Mouse (Mus musculus): ENCODE measurements around the gene Dnajb12. TPM values are rescaled to one million over a fixed set of nuclear protein-coding genes. Genes with fewer than 3 reads are reported as not detected.

Dnajb12 gene
- total RNA-seq, 4 experiments from 2014 or later: 59.3 to 67.0 (median 62.9) TPM

DNA sequence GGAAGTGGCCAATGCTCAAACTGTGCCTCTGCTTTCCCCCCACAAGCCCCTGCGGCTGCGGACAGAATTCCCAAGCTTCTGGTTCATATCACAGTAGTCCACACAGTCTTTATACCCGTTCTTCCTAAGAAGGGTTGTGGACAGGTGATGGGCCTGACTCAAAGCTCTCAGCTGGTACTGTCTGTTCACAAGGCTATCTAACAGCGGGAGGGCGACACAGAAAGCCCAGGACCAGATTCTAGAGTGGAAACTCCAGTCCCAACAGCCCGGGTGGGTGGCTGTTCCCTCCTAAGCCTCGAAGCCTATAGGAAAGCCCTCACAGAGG, 41.1 kb downstream of the Dnajb12 start:
- DNase-seq: no peak

DNA sequence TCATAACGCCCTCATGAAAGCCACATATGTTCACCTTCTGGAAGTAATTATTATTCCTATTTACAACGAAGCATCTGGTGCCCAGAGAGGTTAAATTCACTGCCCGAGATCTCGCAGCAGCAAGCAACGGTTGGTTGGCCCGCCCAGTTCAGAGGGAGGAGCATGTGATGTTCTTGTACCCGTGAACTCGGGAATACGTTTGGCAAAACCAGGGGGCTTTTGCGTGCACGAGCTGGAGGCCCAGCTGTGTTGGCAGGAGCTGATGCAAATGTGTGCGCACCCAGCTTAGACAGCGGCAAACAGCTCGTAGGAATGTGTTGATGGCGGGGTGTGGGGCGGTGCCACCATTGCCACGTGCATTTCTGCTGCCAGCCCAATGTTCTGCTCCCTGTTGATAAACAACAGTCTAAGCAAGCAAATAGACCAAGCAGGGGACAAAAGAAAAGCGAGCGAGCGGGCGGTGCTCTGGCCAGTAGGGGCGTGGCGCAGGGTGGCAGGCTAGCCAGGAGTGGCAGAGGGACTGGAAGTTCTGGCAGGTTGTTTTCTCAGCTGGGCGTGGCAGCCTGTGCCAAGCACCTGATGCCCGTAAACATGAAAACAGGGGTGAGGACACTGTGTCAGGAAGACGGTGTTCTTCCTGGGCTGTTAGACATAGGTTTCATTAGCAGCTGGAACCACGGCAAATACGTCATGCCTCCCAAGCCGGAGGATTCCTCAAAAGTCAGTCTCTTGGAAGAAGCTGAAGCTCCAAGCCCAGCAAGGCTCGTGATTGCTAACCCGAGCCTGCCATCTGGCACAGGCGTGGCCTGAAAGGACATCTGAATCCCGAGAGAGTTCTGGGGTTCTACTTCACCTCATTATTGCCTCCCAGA, 41.7 kb downstream of the Dnajb12 start:
- DNase-seq: peak; percentile 75

DNA sequence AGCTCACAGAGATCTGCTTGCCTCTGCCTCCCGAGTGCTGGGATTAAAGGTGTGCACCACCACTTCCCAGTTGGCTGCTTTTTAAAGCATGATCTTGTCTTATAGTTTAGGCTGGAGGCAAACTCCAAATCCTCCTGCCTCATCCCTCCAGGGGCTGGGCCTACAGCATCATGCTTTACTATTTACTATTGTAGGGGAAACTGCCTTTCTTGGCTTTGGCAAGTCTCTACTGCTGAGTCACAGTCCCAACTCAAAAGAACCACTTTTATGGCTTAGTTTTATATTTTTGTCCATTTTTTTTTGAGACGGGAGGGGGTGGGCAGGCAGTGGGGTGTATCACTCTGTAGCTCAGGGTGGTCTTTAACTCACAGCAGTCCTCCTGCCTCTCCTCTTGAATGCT, 44.1 kb downstream of the Dnajb12 start:
- DNase-seq: no peak

DNA sequence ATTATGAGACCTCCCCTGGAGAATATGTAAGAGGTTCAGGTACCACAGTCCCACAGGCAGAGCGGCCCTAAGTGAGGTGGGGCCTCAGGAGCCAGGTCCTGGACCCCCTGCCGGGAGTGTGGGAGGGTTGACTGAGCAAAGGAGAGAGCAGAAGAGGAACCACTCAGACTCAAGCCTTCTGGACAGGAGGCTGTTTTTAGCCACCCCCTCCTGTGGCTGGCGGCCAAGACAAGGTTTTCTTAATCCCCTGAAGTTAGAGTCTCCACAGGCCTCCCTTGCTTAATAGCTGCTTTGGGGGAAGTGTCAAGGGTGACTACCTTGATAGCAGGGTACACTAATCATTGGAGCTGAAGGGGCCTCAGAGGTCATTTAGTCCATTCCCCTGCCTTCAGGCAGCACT, 44.9 kb downstream of the Dnajb12 start:
- no peak for DNase-seq

DNA sequence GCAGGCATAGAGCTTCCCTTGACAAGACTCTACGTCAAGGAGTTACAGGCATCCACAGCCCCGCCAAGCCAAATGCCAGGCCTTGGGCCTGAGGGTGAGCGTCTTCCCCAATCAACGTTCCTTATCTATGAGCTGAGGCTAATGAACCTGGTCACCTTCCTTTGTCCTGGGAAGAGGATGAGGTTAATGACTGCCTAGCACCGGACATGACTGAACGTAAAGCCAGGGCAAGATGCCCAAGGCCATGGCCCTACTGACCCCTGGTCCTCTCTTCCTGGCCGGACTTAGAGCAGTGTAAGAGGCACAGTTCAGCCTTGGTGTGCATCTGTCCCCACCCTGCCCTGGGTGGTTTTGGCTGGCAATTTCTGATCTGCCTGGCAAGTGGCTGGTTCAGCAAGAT, 49.8 kb downstream of the Dnajb12 start:
- DNase-seq: no peak

DNA sequence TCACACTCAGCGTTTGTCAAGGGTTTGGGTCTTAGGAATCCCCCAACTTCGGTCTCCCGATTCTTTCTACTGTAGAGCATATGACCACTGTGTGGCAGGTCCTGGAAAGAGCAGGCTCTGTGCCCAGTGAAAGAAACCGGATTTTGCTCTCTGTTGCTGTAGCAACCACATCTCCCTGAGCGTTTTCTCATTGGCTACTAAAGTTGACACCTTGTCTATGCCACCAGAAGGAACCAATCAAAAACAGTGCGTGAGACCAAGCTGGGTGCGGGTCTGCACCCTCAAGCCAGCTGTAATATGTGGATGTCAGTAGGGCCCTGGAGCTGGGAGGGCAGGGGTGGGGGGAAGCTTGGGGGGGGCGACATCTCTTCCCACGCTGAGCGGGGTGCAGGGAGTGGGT, 51.6 kb downstream of the Dnajb12 start:
- no peak for DNase-seq

DNA sequence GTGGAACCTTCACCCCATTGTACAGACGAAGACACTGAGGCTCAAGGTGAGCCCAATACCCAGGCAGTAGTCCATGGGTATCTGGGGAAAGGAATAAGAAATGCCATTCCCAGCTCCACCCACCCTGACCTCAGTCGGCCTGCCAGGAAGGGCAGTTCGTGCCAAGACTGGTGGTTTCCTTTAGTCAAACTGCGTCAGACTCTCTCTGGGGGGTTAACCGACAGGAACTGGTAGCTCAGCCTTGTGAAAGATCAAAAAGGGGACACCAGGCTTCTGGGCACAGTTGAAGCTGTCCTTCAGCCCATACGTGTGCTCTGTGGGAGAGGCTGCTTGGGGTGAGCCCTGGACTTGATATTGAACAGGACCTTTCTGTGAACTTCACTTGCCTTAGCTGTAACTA, 53.2 kb downstream of the Dnajb12 start:
- peak; percentile 71 for DNase-seq

DNA sequence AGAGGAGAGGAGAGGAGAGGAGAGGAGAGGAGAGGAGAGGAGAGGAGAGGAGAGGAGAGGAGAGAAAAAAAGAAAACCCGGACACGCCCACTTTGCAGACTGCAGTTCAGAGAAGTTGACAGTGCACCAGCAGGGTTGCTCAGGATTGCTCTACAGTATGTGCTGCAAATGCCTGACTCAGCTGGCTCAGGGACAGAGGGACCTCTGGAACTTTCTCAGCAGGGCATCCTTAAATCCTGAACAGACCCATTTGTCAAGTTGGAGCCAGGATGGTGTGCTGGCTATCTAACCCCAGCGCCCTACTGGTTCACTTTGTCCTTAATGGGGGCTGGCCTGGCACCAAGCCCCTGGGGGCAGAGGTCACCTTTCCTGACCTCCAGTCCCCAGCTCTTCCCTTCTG, 54.7 kb downstream of the Dnajb12 start:
- DNase-seq: no peak

DNA sequence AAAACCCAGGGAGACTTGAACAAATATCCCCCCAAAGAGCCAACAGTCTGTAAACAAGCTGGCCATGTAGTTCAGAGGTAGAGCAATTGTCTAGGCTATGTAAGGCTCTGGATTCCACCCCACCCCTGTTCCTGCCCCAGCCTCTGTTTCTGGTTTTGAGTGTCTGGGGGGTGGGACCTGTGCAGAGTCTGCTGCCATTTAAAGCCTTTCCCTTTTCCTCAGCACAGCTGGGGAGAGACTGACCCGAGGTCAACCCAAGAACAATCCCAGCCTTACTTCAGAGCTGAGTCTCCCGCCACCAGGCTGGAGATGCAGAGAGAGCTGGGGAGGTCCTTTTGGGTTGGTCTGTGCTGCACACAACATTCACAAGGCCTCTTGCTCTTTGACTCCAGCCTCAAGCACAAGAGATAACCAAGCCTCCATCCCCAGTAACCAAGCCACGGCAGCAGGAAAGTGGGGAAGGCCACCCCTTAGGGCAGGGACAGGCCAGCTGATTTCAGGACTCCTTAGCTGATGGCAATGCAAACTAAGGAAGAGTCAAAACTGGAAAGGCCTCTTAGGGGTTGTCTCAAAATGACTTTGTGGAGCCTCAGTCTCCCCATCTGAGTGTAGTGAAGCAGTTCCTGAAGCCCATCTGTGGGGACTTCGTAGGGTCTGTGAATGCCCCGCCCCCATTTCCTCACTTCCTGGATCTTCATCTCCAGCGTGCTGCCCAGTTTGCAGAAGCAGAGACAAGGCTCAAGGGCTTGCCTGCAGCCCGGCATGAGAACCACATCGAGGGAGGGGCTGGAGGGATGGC, 56.9 kb downstream of the Dnajb12 start:
- DNase-seq: no peak

DNA sequence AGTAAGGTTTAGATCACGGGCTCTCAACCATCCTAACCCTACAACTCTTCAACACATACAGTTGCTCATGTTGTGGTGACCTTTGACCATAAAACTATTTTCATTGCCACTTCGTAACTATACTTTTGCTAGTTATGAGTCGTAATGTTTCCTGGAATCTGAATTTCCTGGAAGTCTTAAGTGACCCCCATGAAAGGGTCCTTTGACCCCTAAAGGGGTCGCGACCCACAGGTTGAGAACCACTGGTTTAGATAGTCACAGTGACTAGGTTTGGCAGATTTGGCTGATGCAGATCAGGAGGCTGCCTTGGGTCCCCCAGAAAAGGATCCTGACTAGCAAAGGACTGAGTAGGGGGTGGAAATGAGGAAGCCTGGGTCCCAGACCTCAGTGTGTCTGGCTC, 59.3 kb downstream of the Dnajb12 start:
- no peak for DNase-seq

DNA sequence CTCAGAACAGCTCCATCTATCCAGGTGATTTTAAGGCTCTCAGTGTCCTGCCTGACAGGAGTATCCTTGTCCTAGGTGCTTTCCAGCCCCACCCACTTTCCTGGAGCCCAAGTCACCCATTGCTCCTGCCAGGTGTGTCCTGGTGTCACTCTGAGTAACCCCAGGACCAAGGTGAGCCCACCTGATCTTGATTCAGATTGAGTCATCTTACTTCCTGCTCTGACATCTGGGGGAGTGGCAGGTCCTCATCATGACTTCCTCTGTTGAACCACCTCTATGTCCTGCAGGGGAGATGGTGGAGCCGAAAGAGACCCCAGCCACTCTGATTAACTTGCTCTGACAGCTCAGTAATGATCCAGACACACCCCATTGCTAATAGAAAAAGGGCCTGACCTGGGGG, 59.7 kb downstream of the Dnajb12 start:
- no peak for DNase-seq

DNA sequence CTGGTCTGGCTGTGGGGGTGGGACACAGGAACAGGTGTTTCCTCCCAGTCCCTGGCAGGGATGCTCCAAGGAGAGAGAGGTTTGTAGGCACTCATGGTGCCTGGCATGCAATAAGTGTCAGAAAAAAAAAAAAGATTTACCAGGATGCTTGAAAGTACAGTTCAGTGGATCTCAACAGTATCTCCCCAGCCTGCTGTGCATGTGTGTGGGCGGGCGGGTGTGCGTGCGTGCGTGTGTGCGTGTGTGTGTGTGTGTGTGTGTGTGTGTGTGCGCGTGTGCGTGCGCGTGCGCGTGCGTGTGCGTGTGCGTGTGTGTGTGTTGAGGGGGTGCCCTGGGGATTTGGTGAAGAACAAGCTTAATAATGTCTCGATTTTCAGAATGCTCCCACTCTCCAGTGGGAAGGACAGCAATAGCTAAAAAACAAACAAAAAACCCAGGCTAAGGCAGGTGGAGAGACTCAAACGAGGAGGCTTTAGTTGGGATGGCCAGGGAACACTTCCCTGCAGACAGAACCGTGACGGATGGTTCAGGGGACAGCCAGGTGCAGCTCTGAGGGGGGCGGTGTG, 63.0 kb downstream of the Dnajb12 start:
- no peak for DNase-seq

DNA sequence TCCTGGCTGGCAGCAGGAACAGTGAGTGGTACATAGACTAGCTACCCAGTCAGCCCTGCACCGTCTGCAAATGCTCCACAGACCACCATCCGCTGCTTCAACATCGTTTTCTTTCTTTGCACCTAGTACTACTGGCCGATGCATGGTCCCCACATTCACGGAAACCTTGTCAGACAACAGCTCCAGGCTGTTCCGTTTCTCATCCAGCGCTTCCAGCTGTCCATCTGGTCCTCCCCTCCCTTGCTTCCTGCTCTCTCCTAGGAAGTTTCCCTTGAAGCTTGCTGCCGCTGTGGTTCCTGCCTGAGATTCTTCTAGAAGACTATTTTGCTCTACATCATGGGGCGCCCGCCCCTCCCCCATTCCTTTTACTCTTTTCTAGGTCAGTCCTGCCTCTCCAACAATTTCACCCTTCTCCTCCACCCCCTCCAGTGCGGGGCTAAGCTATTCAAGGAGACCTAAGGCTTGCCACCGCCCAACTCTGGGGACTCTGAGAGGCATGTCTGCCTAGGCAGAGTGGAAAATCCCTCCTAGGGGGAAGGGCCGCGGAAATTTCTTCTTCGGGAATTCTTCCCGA, 63.6 kb downstream of the Dnajb12 start:
- peak; percentile 57 for DNase-seq

DNA sequence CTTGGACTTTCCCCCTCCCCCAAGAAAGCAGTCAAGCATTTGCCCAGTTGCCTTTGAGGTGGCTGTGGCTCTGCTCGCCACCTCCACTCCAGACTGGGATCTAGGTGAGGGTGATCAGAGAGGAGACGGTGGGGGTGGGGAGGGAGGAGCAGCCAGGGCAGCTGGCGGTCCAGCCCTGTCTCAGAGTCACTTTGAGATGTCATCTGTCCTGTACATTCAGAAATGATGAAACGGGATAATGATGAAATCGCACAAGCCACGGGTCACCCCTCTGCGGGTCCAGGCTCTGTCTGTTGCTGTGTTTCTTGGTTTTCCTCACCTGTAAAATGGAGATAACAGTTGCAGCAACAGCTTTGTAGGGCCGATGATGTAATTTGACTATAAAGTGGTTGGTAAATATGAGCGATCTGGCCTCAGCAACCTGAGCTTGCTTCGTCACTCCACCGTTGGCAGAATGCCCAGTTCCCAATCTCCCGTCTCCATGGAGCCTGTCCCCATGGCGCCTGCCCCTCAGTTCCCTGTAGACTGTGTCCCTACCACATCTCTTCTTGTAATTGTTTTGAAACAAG, 64.1 kb downstream of the Dnajb12 start:
- peak; percentile 87 for DNase-seq

DNA sequence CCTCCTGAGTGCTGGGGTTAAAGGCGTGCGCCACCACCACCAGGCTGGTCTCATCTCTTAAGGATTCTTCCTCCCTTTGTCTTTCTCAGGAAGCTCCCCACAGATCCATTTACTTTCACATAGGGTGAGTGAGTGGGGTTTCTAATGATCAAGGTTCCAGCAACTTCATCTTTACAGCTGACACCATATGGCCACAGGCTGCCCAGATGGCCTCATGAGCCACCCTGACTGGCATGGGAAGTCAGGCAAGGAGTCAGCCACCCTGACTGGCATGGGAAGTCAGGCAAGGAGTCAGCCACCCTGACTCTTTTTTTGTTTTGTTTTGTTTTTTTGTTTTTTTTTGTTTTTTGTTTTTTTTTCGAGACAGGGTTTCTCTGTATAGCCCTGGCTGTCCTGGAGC, 66.1 kb downstream of the Dnajb12 start:
- no peak for DNase-seq

DNA sequence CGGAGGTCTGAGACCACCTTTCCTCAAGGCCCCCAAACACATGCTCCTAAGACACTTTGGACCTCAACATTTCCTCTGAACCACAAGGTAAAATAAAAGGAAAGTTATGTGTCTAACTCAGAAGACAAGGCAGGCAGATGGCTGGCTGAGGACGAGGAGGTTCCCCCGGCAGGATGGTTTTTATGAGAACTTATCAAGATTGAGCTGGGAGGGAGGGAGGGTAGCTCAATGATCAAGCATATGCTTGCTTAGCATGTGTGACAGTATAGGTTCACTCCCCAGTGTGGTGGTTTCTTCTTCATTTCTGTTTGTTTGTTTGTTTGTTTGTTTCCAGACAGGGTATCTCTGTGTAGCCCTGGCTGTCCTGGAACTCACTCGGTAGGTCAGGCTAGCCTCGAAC, 67.0 kb downstream of the Dnajb12 start:
- DNase-seq: no peak

DNA sequence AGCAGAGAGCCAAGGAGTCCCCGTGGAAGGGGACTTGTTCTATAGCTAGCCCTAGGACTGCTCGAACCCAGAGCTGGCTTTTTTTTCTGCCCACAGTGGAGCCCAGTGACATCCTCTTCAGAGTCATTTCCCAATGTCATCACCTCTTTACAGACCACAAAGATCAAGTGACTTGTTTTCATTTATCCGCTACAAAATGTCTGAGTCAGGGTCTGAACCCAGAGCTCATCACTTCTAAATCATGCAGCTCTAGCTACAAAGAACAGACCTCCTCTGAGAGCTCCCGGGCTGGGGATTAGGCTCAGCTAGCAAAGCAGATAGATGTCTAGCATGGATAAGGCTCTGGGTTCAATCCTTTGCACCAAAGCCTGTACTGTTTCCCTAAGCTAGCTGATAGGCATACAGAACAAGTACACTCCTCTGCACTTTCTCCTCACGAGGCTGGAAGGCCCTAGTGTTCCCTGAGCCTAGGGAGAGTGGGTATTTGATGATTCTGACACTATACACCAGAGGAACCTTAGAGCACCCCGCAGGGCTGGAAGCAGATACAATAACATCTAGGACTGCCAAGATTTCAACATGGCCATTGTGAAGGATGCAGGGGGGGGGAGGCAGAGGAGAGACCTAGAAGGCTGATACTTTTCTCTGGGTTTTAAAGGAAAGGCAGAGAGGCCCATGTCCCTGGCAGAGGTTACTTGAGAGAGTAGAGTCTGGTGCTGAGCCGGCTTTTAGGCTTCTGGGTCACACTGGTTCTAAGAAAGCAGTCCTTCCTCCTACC, 68.1 kb downstream of the Dnajb12 start:
- no peak for DNase-seq

DNA sequence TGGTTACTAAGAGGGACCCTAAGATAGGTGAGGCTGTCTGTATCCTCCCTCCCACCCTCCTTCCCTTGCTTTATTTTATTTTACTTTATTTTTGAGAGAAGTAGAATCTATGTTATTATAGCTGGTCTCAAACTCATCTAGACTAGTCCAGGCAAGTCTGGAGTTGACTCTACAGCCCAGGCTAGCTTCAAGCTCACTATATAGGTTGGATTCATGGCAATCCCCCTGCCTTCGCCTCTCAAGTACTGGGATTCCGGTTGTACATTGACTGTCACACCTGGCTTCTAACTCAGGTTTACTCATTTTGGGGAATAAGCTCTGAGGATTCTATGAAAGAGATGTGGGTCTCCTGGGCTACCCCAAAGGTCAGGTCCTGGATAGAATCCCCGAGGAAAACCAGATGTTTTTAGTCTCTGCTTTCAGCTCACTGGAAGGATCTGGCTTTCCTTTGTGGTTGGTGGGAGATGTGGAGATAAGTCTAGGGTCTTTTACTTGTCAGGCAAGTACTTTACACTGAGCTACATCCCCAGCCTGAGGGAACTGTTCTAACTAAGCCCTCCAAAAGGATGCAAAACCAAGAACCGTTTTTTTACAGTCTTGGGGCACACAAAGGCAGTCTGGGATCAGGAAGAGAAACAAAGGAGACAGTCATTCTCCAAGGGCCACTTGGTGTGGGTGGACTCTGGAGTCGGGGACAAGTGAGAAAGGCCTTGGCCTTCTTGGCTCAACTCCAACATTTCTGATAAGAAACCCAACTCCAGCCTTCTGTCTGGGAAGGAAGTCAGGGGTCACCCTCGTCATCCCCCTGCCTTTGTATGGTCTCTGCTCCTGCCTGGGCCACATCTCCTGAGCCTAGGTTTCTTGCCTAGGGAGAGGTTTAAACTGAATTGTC, 69.3 kb downstream of the Dnajb12 start:
- DNase-seq: peak; percentile 77
